Mouse (Mus musculus): Measurements from ENCODE around the gene Cfd. TPM values are rescaled to one million over a fixed set of nuclear protein-coding genes. Genes with fewer than 3 reads are reported as not detected.
A peak's percentile ranks its signal among the peaks of the same experiment; 100 is the strongest.

Gene Cfd
- polyA plus RNA-seq, 1 experiment = not detected

DNA sequence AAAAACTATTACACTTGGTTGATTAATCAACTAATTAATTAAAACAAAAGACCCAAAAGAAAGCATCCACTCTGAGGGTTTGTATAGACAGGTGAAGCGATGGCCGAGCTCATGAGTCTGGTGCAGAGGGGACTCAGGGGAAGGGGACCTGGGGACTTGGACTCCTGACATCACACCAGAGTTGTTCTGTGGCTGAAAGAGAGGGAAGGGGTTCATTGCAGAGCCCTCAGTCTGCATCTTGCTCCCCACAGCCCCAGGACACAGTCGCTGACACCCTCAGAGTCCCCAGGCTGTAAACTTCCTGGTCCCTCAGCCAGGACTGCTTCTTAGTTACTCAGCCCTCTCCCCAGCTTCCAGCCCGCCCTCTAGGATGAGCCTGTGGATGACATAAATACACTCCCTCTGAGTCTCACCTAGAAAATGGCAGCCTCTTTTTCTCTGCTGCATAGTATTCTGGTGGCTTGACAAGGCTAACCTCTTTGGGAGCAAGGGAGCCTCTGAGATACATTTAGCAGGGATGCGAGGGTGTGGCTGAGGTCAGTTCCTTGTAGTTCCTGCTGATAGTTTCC is 27.0 kb downstream of the Cfd start:
- H3K36me3 ChIP-seq (ENCODE audit: control insufficient read depth, insufficient read depth) = no peaks in the 10 kb centered on the region
- TF ChIP-seq MYOG (IDR thresholded peaks at IDR 0.05; ENCODE audit: control insufficient read depth, extremely low read depth, insufficient read length) = no peak
- TF ChIP-seq MAX (IDR thresholded peaks at IDR 0.05) = no peak
- no peak for TF ChIP-seq CTCF (IDR thresholded peaks at IDR 0.05; ENCODE audit: control insufficient read depth, insufficient read depth, insufficient read length)
- no peak for TF ChIP-seq FOSL1 (IDR thresholded peaks at IDR 0.05; ENCODE audit: insufficient read depth, low read length, poor library complexity, severe bottlenecking)
- no peak for TF ChIP-seq USF1 (IDR thresholded peaks at IDR 0.05; ENCODE audit: low read depth)
- no peak for TF ChIP-seq MYOD1 (IDR thresholded peaks at IDR 0.05; ENCODE audit: control insufficient read depth, insufficient read length, low read depth)
- no peak for TF ChIP-seq CEBPB (IDR thresholded peaks at IDR 0.05; ENCODE audit: low read depth)
- H3K79me3 ChIP-seq (ENCODE audit: low read depth) = peaks cover 2% of the 10 kb centered on the region
- peaks cover 24% of the 10 kb centered on the region for H3K79me2 ChIP-seq (ENCODE audit: control insufficient read depth, insufficient read depth)
- H3K27me3 ChIP-seq (ENCODE audit: control insufficient read depth, insufficient read depth, insufficient read length) = peaks cover 34% of the 10 kb centered on the region
- H3K4me3 ChIP-seq (ENCODE audit: insufficient read depth, poor library complexity, severe bottlenecking) = no peak overlapping the region
- H3ac ChIP-seq (ENCODE audit: control insufficient read depth, insufficient read length, low read depth) = no peak overlapping the region

DNA sequence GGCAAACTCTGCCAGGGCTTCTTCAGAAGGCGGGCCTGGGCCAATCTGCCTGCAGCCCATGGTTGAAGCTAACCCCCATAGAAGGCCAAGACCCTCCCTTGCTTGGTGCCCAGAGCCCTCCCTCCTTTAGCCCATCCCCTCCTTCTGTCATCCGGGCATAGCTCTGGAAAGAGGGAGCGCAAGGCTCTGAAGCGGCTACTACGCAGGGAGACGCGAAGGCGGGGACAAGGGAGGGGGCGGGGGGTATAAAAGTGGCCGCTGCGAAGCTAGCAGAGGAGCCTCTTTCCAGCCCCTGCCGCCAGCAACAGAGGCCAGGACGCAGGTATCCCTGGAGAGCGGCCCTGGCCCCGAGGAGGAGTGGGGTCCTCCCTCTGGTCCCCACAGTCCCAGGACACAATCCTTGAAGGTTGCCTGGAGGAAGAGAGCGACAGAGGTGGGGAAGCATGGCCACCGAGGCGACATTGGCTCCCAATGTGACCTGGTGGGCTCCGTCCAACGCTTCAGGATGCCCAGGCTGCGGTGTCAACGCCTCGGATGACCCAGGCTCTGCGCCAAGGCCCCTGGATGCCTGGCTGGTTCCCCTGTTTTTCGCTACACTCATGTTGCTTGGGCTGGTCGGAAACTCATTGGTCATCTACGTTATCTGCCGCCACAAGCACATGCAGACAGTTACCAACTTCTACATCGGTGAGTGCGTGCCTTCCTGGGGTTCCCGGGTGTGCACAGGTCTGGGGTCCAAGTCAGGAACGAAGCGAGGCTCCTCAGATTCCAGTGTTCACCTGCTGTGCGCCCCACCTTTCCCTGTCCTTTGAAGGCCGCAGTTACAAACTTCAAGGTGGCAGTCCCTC is 27.8 kb downstream of the Cfd start:
- peaks cover 34% of the 10 kb centered on the region for H3K27me3 ChIP-seq (ENCODE audit: control insufficient read depth, insufficient read depth, insufficient read length)
- H3K36me3 ChIP-seq (ENCODE audit: control insufficient read depth, insufficient read depth) = no peaks in the 10 kb centered on the region
- peaks cover 2% of the 10 kb centered on the region for H3K79me3 ChIP-seq (ENCODE audit: low read depth)
- H3ac ChIP-seq (ENCODE audit: control insufficient read depth, insufficient read length, low read depth) = no peak overlapping the region
- TF ChIP-seq MYOD1 (IDR thresholded peaks at IDR 0.05; ENCODE audit: control insufficient read depth, insufficient read length, low read depth) (no peak), CEBPB (IDR thresholded peaks at IDR 0.05; ENCODE audit: low read depth) (no peak), MAX (IDR thresholded peaks at IDR 0.05) (no peak), MYOG (IDR thresholded peaks at IDR 0.05; ENCODE audit: control insufficient read depth, extremely low read depth, insufficient read length) (no peak), USF1 (IDR thresholded peaks at IDR 0.05; ENCODE audit: low read depth) (no peak), CTCF (IDR thresholded peaks at IDR 0.05; ENCODE audit: control insufficient read depth, insufficient read depth, insufficient read length) (no peak), FOSL1 (IDR thresholded peaks at IDR 0.05; ENCODE audit: insufficient read depth, low read length, poor library complexity, severe bottlenecking) (no peak)
- H3K79me2 ChIP-seq (ENCODE audit: control insufficient read depth, insufficient read depth) = peaks cover 24% of the 10 kb centered on the region
- no peak overlapping the region for H3K4me3 ChIP-seq (ENCODE audit: insufficient read depth, poor library complexity, severe bottlenecking)

DNA sequence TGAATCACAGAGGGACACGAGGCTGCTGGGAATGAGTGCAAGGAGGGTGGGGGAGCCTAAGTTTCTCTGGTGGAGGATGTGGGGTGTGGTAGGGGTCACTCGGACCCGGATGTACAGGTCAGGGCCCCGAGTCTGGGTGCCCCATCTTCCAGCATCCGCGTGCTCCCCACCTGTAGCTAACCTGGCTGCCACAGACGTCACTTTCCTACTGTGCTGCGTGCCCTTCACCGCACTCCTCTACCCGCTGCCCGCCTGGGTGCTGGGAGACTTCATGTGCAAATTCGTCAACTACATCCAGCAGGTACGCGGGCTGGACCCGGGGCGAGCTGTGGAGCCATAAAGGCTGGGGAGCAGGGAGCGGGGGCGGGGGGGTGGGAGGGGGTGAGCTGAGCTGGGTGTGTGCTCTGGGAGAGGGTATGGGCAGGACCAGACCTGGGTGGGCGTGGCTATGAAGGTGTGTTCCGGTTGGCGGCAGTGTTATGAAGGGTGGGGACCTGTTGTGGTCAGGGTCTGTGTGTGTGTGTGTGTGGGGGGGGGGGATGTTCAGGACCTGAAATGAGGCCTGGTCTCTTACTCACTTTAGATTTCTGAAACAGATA is 28.7 kb downstream of the Cfd start:
- H3K36me3 ChIP-seq (ENCODE audit: control insufficient read depth, insufficient read depth) = no peaks in the 10 kb centered on the region
- TF ChIP-seq MYOD1 (IDR thresholded peaks at IDR 0.05; ENCODE audit: control insufficient read depth, insufficient read length, low read depth) (no peak), CEBPB (IDR thresholded peaks at IDR 0.05; ENCODE audit: low read depth) (no peak), USF1 (IDR thresholded peaks at IDR 0.05; ENCODE audit: low read depth) (no peak)
- peak overlapping the region; percentile 7 for H3ac ChIP-seq (ENCODE audit: control insufficient read depth, insufficient read length, low read depth)
- no peak overlapping the region for H3K4me3 ChIP-seq (ENCODE audit: insufficient read depth, poor library complexity, severe bottlenecking)
- H3K79me3 ChIP-seq (ENCODE audit: low read depth) = peaks cover 2% of the 10 kb centered on the region
- H3K79me2 ChIP-seq (ENCODE audit: control insufficient read depth, insufficient read depth) = peaks cover 24% of the 10 kb centered on the region
- H3K27me3 ChIP-seq (ENCODE audit: control insufficient read depth, insufficient read depth, insufficient read length) = peaks cover 34% of the 10 kb centered on the region

DNA sequence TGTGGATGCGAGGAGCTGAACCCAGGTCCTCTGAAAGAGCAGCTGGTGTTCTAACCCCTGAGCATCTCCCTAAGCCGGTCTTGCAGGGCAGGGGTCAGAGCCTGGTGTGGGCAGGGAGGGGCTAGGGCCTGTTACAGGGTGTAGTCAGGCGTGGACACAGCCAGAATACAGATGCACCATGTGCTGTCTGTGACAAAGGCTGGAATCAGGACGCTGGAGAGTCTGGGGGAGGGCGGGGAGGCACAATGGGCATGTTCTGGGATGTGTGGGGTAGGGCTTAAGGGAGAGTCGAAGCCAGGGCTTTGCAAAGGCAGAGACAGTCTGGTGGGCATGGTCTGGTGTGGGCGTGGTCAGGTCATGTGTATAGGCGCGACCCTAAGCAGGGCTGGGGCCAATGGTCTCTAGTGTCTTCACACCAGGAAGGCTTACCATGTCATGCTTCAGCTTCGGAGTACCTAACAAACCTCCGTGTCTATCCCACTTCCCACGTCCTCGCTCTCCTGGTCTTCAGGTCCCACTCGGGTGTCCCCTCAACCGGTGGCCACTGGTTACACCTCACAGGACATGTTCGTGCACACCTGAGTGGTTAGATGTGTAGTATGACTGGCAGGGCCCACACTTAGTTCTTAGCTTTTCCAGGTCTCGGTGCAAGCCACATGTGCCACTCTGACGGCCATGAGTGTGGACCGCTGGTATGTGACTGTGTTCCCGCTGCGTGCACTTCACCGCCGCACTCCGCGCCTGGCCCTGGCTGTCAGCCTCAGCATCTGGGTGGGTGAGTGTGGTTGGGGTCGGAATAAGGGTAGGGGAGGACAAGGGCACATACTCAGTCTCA is 29.6 kb downstream of the Cfd start:
- Histone ChIP-seq H3K79me2 (ENCODE audit: control insufficient read depth, insufficient read depth) (peaks cover 14% of the 10 kb centered on the region), H3K27me3 (ENCODE audit: control insufficient read depth, insufficient read depth, insufficient read length) (peaks cover 34% of the 10 kb centered on the region), H3ac (ENCODE audit: control insufficient read depth, insufficient read length, low read depth) (no peak overlapping the region), H3K4me3 (ENCODE audit: insufficient read depth, poor library complexity, severe bottlenecking) (no peak overlapping the region), H3K79me3 (ENCODE audit: low read depth) (peaks cover 2% of the 10 kb centered on the region), H3K36me3 (ENCODE audit: control insufficient read depth, insufficient read depth) (no peaks in the 10 kb centered on the region)
- TF ChIP-seq USF1 (IDR thresholded peaks at IDR 0.05; ENCODE audit: low read depth) = no peak
- no peak for TF ChIP-seq CTCF (IDR thresholded peaks at IDR 0.05; ENCODE audit: control insufficient read depth, insufficient read depth, insufficient read length)
- no peak for TF ChIP-seq FOSL1 (IDR thresholded peaks at IDR 0.05; ENCODE audit: insufficient read depth, low read length, poor library complexity, severe bottlenecking)
- no peak for TF ChIP-seq CEBPB (IDR thresholded peaks at IDR 0.05; ENCODE audit: low read depth)
- TF ChIP-seq MYOG (IDR thresholded peaks at IDR 0.05; ENCODE audit: control insufficient read depth, extremely low read depth, insufficient read length) = no peak
- no peak for TF ChIP-seq MAX (IDR thresholded peaks at IDR 0.05)
- TF ChIP-seq MYOD1 (IDR thresholded peaks at IDR 0.05; ENCODE audit: control insufficient read depth, insufficient read length, low read depth) = no peak

DNA sequence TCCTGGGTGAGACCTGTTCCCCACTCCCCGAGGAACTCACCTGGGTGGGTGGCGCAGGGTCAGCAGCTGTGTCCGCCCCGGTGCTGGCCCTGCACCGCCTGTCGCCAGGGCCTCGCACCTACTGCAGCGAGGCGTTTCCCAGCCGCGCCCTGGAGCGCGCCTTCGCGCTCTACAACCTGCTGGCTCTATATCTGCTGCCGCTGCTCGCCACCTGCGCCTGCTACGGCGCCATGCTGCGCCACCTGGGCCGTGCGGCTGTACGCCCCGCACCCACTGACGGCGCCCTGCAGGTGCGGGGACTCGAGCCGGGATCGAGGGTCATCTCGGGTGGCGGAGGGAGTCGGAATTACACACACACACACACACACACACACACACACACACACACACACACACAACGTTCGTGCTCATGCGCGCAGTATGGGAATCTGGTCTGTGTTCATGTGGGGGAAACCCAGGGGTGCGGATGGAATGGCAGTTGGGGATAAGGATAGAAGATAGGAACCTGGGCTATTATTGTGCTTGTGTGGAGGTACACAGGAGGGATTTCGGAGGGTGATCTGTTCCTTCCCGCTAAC is 30.4 kb downstream of the Cfd start, which contains the start of gene R3hdm4:
TSS of gene R3hdm4 (minus strand) at position 251 of the 578 bp plus-strand sequence.
- Histone ChIP-seq H3K27me3 (ENCODE audit: control insufficient read depth, insufficient read depth, insufficient read length) (peaks cover 34% of the 10 kb centered on the region), H3ac (ENCODE audit: control insufficient read depth, insufficient read length, low read depth) (no peak within 1 kb of the TSS), H3K36me3 (ENCODE audit: control insufficient read depth, insufficient read depth) (no peaks in the 10 kb centered on the region), H3K79me3 (ENCODE audit: low read depth) (no peaks in the 10 kb centered on the region), H3K4me3 (ENCODE audit: insufficient read depth, poor library complexity, severe bottlenecking) (no peak within 1 kb of the TSS), H3K79me2 (ENCODE audit: control insufficient read depth, insufficient read depth) (peaks cover 7% of the 10 kb centered on the region)
- TF ChIP-seq FOSL1 (IDR thresholded peaks at IDR 0.05; ENCODE audit: insufficient read depth, low read length, poor library complexity, severe bottlenecking) (no peak), CTCF (IDR thresholded peaks at IDR 0.05; ENCODE audit: control insufficient read depth, insufficient read depth, insufficient read length) (no peak), MAX (IDR thresholded peaks at IDR 0.05) (no peak), USF1 (IDR thresholded peaks at IDR 0.05; ENCODE audit: low read depth) (no peak), MYOG (IDR thresholded peaks at IDR 0.05; ENCODE audit: control insufficient read depth, extremely low read depth, insufficient read length) (no peak), MYOD1 (IDR thresholded peaks at IDR 0.05; ENCODE audit: control insufficient read depth, insufficient read length, low read depth) (no peak), CEBPB (IDR thresholded peaks at IDR 0.05; ENCODE audit: low read depth) (no peak)
